Mouse (Mus musculus) ZHBTc4 (cell line): Measurements from ENCODE around the gene Olfr93.
"Not testable (repeated sequence)": the region's sequence is repeated elsewhere in the genome, so short reads cannot be mapped to it uniquely, and the experiment has no call there.

Experiments
- DNase-seq: peaks from one replicate; pipeline ENCODE4 v3.0.0-alpha.2; 2011; ENCODE audit warnings: low read depth, low spot score

The Olfr93 gene

DNA sequence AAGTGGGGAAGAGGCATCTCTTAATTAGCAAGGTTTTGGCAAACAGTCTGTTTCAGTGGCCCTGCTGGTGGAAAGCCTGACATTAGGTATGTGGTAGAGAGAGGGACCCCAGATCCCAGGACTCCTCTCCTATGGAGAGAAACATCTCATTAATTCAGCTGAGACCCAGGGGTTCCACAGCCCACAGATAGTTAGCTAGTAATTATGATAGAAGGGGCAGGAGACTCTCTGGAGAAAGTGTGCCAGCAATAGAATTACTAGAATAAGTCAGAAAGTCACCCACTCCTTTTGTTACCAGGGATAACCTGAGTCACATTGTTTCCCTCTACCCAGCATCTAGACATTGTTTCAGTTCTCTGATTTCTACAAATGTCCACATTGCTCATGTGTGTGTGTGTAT lies at the start of gene Olfr93:
TSS of gene Olfr93 (minus strand) at position 101 of the 400 bp plus-strand sequence.
- no peak for DNase-seq

DNA sequence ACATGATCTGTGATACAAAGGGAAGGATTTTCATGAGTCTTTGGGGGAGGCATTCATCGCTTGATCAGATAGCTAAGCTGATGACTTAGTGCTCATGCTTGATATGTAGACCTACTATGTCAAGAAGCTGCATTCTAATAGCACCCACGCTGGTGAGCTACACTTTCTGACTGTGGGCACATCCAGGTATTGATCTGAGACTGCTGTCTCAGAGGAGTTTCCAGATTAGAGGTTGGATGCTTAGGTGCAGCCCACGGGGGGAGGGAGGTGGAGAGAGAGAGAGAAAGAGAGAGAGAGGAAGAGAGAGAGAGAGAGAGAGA lies 42.6 kb upstream of the Olfr93 start:
- no peak for DNase-seq

DNA sequence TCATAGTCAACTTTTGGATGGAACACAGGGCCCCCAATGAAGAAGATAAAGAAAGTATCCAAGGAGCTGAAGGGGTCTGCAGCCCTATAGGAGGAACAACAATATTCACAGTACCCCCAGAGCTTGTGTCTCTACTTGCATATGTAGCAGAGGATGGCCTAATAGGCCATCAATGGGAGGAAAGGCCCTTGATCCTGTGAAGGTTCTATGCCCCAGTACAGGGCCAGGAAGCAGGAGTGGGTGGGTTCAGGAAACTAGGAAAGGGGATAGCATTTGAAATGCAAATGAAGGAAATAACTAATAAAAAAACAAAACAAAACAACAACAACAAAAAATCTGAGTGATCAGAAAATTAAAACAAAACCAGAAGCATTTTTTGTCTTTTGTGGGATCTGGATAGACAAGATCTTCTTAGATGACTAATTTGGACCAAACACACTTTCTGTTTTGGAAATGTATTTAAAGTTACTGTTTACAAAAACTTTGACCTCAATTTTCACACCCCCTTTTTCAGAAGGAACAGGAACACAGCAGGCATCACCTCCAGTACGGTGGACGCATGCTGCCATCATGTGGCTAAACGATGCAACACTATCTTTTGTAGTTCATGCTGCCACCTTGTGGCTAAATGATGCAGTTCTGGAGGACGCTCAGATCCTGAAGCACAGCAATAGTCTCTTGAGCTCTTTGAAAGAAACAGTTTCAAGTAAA lies 42.1 kb upstream of the Olfr93 start:
- peak; percentile 88 for DNase-seq

DNA sequence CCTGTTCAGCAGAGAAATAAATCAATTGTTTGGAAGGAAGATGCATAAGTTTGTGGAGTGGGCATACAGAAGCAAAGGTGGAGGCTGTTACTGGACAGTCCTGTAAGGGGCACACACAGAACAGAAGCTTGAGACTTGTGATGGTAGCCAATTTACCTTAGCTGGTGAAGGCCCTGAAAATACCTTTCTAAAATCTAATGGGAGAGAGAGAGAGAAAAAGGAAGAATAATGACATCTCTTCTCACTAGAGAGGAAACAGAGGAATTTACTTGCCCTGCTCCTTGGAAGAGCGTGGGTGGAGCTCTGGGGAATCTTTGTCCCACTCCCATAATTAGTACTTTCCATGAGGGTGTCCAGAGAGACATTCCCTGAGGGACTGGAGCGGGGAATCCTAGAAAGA lies 39.6 kb upstream of the Olfr93 start, which contains the start of gene Olfr94:
TSS of gene Olfr94 (minus strand) at position 101 of the 400 bp plus-strand sequence.
- DNase-seq, result peak; percentile 8

DNA sequence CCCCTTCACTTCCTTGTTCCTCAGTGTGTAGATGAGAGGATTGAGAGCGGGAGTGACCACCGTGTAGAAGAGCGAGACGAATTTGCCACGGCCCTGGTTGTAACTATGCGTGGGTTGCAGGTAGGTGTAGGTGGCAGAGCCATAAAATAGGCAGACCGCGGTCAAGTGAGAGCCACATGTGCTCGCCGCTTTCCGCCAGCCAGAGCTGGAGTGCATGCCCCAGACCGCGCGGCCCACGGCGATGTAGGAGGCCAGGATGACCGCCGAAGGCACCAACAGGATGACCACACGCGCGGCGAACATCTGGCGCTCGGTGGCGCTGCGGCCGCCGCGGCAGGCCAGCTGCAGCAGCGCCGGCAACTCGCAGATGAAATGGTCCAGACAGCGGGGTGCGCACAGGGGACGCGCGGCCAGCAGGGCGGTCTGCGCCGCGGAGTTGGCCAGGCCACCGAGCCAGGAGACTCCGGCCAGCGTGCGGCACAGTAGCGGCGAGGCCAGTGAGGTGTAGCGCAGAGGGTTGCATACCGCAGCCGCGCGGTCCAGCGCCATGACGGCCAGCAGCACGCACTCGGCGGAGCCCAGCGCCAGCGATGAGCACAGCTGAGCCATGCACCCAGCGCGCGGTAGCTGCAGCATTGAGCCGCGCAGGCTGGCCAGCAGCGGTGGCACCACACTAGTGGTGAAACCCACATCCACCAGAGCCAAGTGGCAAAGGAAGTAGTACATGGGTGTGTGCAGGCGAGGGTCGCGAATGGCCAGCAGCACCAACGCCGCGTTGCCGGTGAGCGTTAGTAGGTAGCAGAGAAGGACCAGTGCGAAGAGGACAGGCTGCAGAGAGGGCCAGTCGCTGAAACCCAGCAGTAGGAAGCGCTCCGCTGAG lies 35.8 kb upstream of the Olfr93 start:
- peak; percentile 48 for DNase-seq

DNA sequence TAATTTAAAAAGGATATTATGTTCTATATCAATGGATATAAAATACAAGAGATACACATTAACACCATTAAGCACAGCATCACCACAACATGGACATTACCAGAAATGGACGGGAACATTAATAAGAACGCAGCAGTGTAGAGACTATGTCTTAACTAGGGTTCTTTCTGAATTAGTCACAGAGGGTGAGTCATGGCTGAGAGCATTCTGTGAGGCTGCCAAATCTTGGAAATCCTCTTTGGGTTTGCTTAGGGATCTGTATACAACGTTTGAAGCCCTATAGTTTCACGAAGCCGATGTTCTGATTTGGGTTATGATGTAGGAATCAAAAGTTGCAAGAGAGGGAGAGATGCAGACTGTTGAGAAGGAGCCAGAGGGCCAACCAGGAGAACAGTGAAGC lies 33.5 kb upstream of the Olfr93 start:
- no peak for DNase-seq

DNA sequence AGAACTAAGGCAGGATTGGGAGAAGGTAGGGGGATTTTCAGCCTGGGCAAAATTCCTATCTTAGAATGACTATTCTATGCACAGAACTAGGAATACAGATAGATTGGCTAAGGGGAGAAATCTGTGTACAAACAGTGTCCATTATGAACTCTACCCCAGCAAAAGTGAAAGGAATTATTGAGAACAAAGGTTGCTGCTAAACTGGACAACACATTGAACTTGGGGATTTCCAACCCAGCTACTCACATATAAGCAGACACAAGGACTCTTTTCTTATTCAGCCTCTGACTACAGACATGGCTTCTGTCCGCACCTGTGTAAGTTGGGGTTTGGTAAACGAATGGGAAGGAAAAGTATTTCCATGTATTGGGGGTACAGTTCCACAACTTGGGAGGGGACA lies 32.4 kb upstream of the Olfr93 start, which contains the start of gene Ubd:
TSS of gene Ubd (plus strand) at position 237 of the 400 bp plus-strand sequence.
- no peak for DNase-seq

DNA sequence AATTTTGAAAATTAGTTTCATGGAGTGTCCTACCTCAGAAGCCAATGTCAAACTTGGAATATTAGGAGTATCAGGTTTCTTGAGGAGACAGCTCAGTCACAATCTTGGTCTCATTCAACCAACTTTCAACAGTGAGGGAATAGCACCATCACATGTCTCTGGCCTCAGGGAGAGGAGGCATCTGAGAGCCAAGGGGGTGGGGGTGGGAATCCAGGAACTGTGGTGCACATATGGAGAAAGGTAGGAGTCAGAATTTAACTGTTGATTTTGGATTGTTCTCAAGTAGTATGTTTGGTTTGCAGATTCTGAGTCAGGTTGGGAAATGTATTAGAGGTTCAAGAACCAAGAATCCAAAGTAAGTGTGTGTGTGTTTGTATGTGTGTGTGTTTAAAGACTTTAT lies 31.7 kb upstream of the Olfr93 start:
- DNase-seq, result no peak

DNA sequence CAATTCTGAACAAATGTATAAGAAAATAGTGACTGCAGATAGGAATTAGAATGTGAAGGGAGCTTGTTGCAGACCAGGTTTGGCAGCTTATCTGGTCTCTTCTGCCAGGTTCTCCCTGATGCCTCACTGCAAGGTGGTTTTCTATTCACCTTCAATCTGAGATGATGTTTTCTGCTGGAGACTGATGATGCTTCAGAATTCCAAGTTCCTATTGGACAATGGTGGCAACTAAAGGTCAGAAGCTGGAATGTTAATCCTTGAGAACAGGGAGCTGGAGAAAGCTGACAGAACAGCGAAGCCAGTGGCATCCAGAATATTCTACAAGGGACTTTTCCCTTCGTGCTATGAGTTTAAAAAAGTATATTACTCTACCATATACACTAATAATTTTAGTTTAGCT lies 29.4 kb upstream of the Olfr93 start:
- peak; percentile 70 for DNase-seq

DNA sequence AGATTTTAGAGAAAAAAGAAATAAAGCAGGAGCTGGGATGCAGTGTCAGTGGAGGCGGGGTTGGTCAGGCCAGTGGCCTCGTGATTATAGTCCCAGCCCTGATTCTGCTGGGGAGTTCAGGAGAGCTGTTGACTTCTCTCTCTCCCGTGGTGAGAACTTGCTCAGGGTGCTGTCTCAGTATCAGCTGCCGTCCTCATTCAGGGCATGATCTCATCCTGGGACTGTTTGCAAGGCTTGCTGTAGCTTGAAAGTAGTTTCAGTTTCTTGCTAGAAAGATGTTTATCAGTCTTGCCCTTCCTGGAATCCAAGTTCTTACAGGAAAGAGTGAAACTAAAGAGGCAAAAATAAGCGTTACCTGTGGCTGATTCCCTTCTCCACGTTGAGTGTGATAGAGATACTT lies 24.2 kb upstream of the Olfr93 start:
- no peak for DNase-seq

GRCm38 (mm10) chr17:37131366-37131765 lies 29.9 kb downstream of the Olfr93 start:
- not testable (repeated sequence) for DNase-seq

GRCm38 (mm10) chr17:37119988-37120387 lies 41.3 kb downstream of the Olfr93 start, which contains the start of gene Olfr92:
Olfr92 (minus strand) TSS chr17:37120088.
- no peak for DNase-seq

DNA sequence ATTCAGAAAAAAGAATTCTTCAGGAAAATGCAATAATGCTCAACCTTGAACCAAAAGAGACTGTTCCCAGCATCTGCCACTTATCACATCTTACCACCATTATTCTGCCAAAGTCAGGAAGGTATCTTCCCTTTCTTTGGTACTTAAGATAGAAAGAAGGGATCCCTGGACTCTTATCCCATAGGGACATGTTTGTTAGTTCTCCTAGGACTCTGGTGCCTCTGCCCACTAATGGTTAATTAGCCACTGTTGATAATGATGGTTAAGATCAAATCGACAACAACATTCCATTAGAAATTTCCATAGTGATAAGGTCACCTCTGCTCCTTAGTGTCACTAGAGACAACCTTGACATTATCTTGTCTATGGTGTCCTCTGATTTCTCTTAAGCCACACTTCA lies 63.1 kb downstream of the Olfr93 start, which contains the start of gene Olfr91:
TSS of gene Olfr91 (minus strand) at position 101 of the 400 bp plus-strand sequence.
- no peak for DNase-seq

GRCm38 (mm10) chr17:37093289-37093688 lies 68.0 kb downstream of the Olfr93 start:
- DNase-seq, result no peak

- DNase-seq, result no peak
These were observed 69.1 kb downstream of the Olfr93 start for GRCm38 (mm10) chr17:37092198-37092597.
